Mouse (Mus musculus) left cerebral cortex, adult 18-20 months (tissue): ENCODE results near the gene Fndc11. TPM values are rescaled to one million over a fixed set of nuclear protein-coding genes. Genes with fewer than 3 reads are reported as not detected.
A peak's percentile ranks its signal among the peaks of the same experiment; 100 is the strongest.
"Not testable (repeated sequence)": the region's sequence is repeated elsewhere in the genome, so short reads cannot be mapped to it uniquely, and the experiment has no call there.

Experiments
- DNase-seq, 2 experiments: peaks; one replicate each; pipeline ENCODE4 v3.0.0; 2021 to 2022; ENCODE audit warnings: low spot score in 2 of 2, mixed read lengths in 1 of 2
- long read RNA-seq, 2 experiments: library from polyadenylated mRNA; stranded (forward); transcript quantifications; one replicate each; pipeline ENCODE4 v2.0.0; 2021
- total RNA-seq, 2 experiments: library from RNA; stranded (reverse); gene quantifications; 2 replicates each; pipeline ENCODE4 v1.2.3; 2021

Gene Fndc11
- not detected for total RNA-seq
- long read RNA-seq, experiment 1 = 0 reads
- long read RNA-seq, experiment 2 = 0 reads

- peak; percentile 37 to 40 for DNase-seq
Measured at GRCm38 (mm10) chr2:181219538-181220216, at the start of gene Fndc11. Gene Fndc11 (plus strand): TSS chr2:181220013.

- DNase-seq = no peak
Measured at GRCm38 (mm10) chr2:181174646-181175045, 45.2 kb upstream of the Fndc11 start.

DNA sequence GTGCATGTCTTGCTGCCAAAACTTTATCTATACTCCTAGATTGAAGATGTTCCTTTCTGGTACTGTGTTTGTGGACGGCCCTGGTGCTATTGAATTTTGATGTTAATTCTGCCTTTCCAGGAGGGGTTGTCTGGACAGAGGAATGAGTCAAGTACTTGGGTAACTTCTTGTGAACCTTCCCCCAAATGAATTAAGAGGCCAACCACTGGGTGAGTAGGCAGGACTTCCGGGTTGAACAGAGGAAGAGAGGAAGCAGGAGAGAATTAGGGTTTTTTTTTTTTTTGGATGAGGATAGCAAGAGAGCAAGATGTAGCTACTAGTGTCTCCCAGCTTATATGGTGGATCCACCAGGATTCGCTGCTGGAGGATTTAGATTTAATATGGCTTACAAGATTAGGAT, 41.8 kb upstream of the Fndc11 start:
- no peak for DNase-seq

DNA sequence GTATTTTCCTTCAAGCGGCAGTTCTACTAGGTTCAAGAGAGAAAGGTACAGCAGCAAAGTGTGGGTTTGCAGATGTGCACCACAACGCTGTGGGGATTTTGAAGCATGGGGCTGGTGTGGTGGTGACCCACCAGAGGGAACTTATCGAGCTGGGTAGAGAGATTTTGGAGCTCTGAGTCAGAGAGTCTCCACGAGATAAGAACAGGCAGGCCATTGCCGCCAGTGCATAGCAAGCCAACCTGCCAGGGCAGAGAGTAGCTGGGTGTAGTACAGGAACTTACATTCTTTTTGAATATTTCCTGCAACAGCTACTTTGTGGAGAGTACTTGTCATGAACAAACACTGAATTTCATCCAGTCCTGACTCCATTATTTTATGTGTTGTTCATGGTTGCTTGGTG, 41.3 kb upstream of the Fndc11 start:
- DNase-seq = no peak

GRCm38 (mm10) chr2:181180898-181181297, 38.9 kb upstream of the Fndc11 start:
- peak in 1 of 2 experiments; percentile 30 for DNase-seq

- peak; percentile 88 to 90 for DNase-seq
Measured at GRCm38 (mm10) chr2:181186635-181187034, 33.2 kb upstream of the Fndc11 start.

- peak; percentile 86 to 92 for DNase-seq
Measured at GRCm38 (mm10) chr2:181187121-181188000, 32.5 kb upstream of the Fndc11 start, which contains the start of gene Ppdpf. Gene Ppdpf (plus strand): TSS chr2:181187247.

DNA sequence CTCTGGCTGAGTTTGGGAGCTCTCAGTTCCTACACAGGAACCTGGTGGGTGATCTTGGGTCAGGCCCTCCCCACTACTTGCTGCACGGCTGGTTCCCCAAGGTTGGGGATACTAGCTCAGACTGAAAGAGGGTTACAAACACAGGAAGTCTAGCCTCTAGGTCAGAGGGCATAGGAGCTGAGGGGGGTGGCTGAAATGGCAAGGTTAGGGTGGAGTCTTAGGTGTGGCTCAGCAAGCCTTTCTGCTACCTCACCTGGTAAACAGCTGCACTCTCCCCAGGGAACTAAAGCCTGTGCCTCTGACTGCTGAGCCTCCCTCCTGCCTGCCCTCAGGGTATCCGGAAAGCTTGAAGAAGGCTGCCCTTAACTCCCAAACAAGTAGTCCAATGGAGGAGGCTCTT, 31.1 kb upstream of the Fndc11 start:
- DNase-seq = no peak

GRCm38 (mm10) chr2:181189321-181189720, 30.5 kb upstream of the Fndc11 start:
- DNase-seq = no peak

DNA sequence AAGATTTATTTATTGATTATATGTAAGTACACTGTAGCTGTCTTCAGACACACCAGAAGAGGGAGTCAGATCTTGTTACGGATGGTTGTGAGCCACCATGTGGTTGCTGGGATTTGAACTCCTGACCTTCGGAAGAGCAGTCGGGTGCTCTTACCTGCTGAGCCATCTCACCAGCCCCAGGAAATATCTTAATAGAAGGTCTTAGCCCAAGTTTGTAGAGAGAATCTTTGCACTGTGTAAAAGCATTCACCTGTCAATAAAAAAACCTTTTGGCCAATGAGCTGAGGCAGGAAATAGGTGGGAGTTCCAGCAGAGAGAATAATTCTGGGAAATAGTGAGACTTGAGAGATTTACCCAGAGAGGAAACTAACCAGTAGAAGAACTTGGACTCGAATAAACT, 28.4 kb upstream of the Fndc11 start:
- not testable (repeated sequence) for DNase-seq

DNA sequence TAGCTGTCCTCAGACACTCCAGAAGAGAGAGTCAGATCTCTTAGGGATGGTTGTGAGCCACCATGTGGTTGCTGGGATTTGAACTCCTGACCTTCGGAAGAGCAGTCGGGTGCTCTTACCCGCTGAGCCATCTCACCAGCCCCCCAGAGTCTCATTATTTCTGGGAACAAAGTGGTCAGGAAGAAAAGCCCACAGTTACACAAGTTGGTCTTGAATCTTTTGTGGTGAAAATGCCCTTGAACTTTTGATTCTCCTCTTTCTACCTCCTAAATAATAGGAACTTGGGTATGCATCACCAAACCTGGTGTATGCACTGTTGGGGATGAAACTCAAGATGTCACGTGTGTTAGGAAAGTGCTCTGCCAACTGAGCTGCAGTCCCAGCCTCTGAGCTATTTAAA, 27.9 kb upstream of the Fndc11 start:
- no peak for DNase-seq

DNA sequence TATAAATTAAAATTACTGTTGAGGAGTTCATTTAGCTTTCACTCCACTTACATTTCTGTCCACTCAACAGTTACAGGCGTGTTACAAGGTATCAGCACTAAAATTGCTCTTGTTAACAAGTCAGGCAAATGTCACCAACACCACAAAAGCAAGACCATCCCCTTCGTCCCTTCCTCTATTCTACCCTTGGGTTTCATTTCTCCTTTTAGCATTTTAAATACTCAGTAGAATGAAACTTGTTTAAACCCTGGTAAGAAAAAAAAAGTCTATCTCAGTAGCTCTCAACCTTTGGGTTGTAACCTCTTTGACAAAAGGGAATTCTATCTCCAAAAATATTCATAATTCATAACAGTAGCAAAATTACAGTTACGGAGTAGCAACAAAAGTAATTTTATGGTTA, 26.8 kb upstream of the Fndc11 start:
- no peak for DNase-seq

DNA sequence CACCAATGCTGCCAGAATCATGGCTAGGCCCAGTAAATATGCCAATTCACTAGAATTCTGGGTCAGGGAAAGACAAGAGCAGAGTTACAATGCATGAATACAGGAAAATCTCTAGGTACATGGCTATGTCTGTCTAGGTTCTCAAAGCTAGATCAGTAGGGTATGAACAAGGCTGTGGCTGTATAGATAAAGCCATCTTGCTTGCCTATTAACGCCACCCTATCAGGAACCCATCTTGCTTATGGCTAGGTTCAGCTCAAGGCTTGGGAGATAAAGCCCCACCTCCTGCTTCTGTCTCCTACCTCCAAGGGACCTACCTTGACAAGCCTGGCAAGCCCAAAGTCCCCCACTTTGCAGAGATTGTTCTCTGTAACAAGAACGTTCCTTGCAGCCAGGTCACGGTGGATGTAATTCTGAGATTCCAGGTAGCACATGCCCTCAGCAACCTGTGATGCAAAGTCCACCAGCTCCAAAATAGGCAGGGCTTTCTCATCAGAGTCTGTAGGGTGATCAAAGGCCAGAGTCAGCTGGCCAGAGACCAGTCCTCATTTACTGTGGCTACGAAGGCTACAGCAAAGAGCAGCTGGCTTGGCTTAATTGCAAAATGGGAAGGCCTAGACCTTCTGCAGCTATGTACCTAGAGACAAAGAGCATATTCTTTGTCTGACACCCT, 23.0 kb upstream of the Fndc11 start:
- DNase-seq = no peak

- DNase-seq = no peak
Measured at GRCm38 (mm10) chr2:181201606-181202005, 18.2 kb upstream of the Fndc11 start.

DNA sequence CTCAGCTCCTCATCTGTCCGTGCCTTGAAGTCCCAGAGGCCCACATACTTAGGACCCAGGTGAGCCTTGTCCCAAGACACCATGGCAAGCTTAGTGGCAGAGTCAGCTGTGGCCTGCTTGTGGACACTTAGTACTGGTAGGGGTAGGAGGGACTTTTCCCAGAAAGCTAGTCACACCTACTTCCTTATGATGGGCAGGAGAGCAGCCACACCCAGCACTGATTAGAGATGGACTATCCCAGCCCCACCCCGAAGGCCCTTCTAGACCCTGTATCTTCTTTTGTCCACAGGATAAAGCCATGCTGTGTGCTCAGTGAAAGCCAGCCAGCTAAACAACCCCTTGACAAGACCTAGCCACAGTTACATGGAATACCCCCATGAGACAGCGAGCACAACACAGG, 17.4 kb upstream of the Fndc11 start, which contains the start of gene Ptk6:
Gene Ptk6, minus strand, starts transcription at position 368 of the 400 bp plus-strand sequence.
- no peak for DNase-seq

- DNase-seq = no peak
Measured at GRCm38 (mm10) chr2:181202886-181203285, 16.9 kb upstream of the Fndc11 start.

DNA sequence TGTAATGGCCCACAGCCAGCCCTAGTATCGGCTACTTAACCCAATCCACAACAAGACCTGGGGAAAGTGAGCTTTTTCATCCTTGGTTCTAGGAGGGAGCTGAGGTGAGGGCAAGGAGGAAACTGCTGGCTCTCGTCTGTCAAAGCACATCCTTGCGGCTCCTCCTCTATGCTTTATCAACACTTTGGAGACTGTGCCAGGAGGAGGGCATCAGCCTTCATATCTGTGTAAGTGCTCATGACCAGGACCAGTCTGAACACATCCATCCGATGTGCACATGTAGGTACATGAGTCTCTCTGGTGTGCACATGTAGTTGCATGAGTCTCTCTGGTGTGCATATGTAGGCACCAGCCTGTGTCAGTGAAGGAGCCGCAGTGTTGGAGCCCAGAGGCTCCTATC, 14.1 kb upstream of the Fndc11 start:
- DNase-seq = no peak

DNA sequence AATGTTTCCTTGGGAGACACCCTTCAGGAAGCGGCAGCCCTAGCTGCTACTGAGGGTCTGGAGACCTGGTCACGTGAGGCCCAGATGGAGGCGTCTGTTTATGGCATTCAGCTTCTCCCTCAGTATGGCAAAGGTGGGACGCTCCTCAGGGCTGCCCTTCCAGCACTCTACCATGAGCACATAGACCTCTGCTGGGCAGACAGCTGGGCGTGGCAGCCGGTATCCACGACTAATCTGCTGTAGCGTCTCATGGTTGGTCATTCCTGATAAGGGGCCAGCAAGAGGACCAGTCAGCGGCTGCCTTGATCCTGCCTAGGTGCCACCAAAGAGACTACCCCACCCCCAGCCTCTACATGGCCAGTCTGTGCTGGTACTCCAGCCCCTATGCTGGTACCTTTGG, 13.7 kb upstream of the Fndc11 start:
- no peak for DNase-seq

DNA sequence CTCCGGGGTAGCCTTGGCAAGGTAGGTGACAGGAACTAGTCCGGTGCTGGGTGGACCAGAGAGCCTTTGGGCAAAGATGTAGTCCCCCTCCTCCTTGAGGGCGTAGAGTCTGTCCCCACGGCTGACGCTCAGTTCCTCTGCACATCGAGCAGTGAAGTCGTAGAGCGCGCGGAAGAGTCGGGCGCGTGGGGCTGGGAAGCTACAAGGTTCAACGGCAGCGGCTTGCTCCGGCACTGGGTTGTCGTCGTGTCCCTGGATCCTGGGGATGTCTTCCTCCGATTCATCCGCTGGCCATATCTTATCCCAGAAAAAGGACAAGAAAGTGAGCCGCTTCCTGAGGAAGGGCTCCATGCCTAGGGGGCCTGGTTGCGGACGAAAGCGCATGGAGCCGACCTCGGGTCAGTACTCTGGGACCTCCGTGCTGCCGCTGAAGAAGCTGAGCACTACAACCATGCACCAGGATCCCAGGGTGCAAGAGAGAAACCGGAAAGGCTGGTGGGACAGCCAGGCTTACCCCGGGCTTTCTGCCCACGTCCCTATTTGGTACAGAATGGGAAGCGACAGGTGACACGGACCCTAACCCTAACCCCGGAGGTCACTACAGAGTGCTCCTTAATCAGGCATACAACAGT, 7.3 kb upstream of the Fndc11 start:
- no peak for DNase-seq

DNA sequence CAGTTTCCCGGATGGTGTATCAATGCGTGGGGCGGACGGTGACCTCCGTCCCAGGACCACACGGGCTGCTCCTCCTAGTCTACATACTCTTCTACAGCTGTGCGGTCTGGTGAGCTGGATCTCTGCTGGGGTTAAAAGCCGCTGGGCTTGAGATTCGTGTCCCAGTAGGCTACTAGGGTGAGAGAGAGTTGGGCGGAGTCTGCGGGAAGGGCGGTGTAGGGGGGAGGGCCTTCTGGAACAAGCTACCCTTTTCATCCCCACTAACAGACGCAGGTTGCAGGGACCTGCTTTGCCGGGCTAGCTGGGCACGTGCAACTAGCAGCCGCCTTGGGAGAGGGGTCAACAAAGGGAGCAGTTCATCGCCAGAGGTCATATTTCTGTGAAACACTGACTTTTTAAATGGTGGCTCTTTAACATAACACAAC, 6.8 kb upstream of the Fndc11 start, which contains the start of gene Srms:
Gene Srms, minus strand, starts transcription at position 165 of the 425 bp plus-strand sequence.
- DNase-seq = no peak

DNA sequence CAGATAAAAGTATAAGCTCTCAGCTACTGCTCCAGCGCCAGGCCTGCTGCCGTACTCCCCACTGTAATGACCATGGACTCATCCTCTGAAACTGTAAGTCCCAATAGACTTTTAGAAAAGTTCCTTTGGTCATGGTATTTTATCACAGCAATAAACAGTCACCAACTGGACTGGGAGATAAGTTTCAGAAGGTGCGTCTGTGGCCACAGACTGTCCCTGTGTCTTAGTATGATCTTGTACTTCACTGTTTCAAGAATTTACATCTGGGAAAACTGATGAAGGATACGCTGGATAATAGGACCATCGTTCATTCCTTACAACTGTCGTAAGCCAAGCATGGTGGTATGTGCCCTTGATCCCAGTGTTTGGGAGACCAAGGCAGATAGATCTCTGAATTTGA, 3.8 kb upstream of the Fndc11 start:
- no peak for DNase-seq
